28 mouse cellular contexts compared by ENCODE assay signal in the genomic region with DNA sequence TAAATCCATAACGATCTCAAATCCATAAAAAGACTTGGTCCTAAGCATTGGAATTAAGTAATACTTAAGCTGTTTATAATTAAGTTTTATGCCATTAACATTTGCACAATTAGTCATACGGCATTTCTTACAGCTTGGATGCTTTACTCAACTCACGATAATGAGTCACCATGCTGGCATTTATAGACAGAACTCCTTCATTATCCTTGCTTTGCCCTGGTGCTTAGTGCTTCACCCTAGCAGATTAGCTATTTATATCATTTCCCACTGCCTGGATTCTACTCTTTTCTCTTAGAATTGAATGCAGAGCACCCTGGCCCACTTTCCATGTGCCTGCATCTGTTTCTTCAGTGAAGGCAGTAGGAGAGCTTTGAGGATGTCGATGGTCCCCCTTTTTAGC. TPM values are rescaled to one million over a fixed set of nuclear protein-coding genes. Genes with fewer than 3 reads are reported as not detected.
DNase-seq lines count a peak whose midpoint lies in the region; ATAC-seq and TF ChIP-seq lines count a peak whose summit lies in the region.
"Had no signal": no experiment of that assay in that cellular context is flagged by ENCODE, and none has a peak within 500 bp of the region (broad histone marks: within the 10 kb centered on the region; RNA-seq: fewer than 3 reads in every experiment).

No protein-coding gene starts in this region.

- no peaks in the 10 kb centered on the region for H3K4me1 ChIP-seq in midbrain, embryonic 15.5 days
- H3K4me1 ChIP-seq: hindbrain, embryonic 13.5 days; limb, embryonic 15.5 days; neural tube, embryonic 12.5 days had no signal

- H3K4me2 ChIP-seq in midbrain, embryonic 15.5 days: no peak overlapping the region
- H3K4me2 ChIP-seq: hindbrain, embryonic 13.5 days; limb, embryonic 15.5 days; neural tube, embryonic 12.5 days had no signal

- intact Hi-C loops in heart, postnatal 14 days (cut with DNase I): no loop called here

- H3K36me3 ChIP-seq in macrophage (ENCODE audit: inconsistent target): no peaks in the 10 kb centered on the region
- H3K36me3 ChIP-seq in midbrain, embryonic 15.5 days (replicated peaks): no peaks in the 10 kb centered on the region
- H3K36me3 ChIP-seq: hindbrain, embryonic 13.5 days; limb, embryonic 15.5 days; neural tube, embryonic 12.5 days had no signal

- H3K9me3 ChIP-seq in midbrain, embryonic 15.5 days: no peaks in the 10 kb centered on the region
- H3K9me3 ChIP-seq: hindbrain, embryonic 13.5 days; limb, embryonic 15.5 days; neural tube, embryonic 12.5 days had no signal

- H3K4me3 ChIP-seq in layer of hippocampus, adult 2 months: no peak overlapping the region
- no peak overlapping the region for H3K4me3 ChIP-seq in macrophage (ENCODE audit: inconsistent target)
- H3K4me3 ChIP-seq in midbrain, embryonic 15.5 days: no peak overlapping the region
- H3K4me3 ChIP-seq: erythroblast, embryonic 14.5 days; hindbrain, embryonic 13.5 days; limb, embryonic 15.5 days; neural tube, embryonic 12.5 days had no signal

- peak overlapping the region; percentile 80 for H3K27ac ChIP-seq in layer of hippocampus, adult 2 months
- peak overlapping the region; percentile 65 for H3K27ac ChIP-seq in macrophage
- H3K27ac ChIP-seq in midbrain, embryonic 15.5 days: no peak overlapping the region
- H3K27ac ChIP-seq: hindbrain, embryonic 13.5 days; limb, embryonic 15.5 days; neural tube, embryonic 12.5 days had no signal

- in situ Hi-C loops in Patski (cut with MboI; ENCODE audit: low pct_unique_long_range_greater_than_20kb): no loop called here

- 73% methylated on average over 4 of the region's 4 CpGs for WGBS in macrophage (ENCODE audit: missing documents)
- WGBS in midbrain, embryonic 15.5 days: 79% methylated on average over 4 of the region's 4 CpGs

- no peaks in the 10 kb centered on the region for H3K27me3 ChIP-seq in Patski
- H3K27me3 ChIP-seq in midbrain, embryonic 15.5 days (replicated peaks): no peaks in the 10 kb centered on the region
- H3K27me3 ChIP-seq: hindbrain, embryonic 13.5 days; limb, embryonic 15.5 days; neural tube, embryonic 12.5 days had no signal

- H3K79me2 ChIP-seq in macrophage (ENCODE audit: inconsistent target): no peaks in the 10 kb centered on the region

- ATAC-seq in Patski: peak; percentile 98
- no peak for ATAC-seq in midbrain, embryonic 15.5 days (replicated peaks)
- ATAC-seq: forebrain, postnatal 0 days; inflammation-experienced regulatory T-cells, adult 6 months had no signal

- POLR2A ChIA-PET in Patski (lab: Charles Lee): interaction anchor here (2.6 kb wide), 1 partner anchor 18 kb away, joined by 11 read pairs; the partner anchor contains the start of gene Cst3

- CTCF ChIA-PET in Patski (lab: Charles Lee): interaction anchor here (1.1 to 14.1 kb wide), 7 partner anchors 11 to 106 kb away, joined by 3 to 330 read pairs (median 4); partner anchors contain the start of gene Cst3

- H3K9ac ChIP-seq in midbrain, embryonic 15.5 days: no peak overlapping the region
- H3K9ac ChIP-seq: forebrain, postnatal 0 days; hindbrain, embryonic 13.5 days; limb, embryonic 15.5 days; liver, postnatal 0 days; neural tube, embryonic 12.5 days had no signal

- no peak for TF ChIP-seq CTCF in layer of hippocampus, adult 2 months (conservative IDR thresholded peaks at IDR 0.05)
- no peak for TF ChIP-seq CTCF in Patski (IDR thresholded peaks at IDR 0.05)

- DNase-seq in heart, adult 11 months: peak; percentile 83
- DNase-seq in heart, postnatal 14 days: no peak
- no peak for DNase-seq in layer of hippocampus, adult 2 months (ENCODE audit: low spot score in 2 of 2)
- DNase-seq in layer of hippocampus, postnatal 36 days: no peak
- peak; percentile 59 for DNase-seq in Patski (ENCODE audit: low read depth, low spot score)
- DNase-seq in cerebellum, adult 11 months: no peak
- DNase-seq: adrenal gland, postnatal 36 days; cerebellum, adult 9-10 months; forebrain, postnatal 0 days; kidney, adult 8-10 months; kidney, postnatal 14 days; liver, postnatal 0 days; thymus, postnatal 36 days had no signal

RNA-seq across cellular contexts. Expression of gene 9230104L09Rik, which starts 7.3 kb away (rescaled TPM):
- 1 to 10 TPM in 1 of 2 experiments, under 1 TPM in 1; 0.78 to 1.1 TPM for total RNA-seq in heart, postnatal 14 days (2021)
- total RNA-seq in layer of hippocampus, adult 2 months (2021): not detected
- total RNA-seq in layer of hippocampus, postnatal 36 days (2021): not detected
- not detected for polyA plus RNA-seq in Patski (2021)
- not detected for total RNA-seq in macrophage (2018; cell fraction: chromatin; rRNA removed)
- not detected for total RNA-seq in macrophage (2018; cell fraction: cytosol; rRNA removed)
- total RNA-seq in macrophage (2018; cell fraction: nucleus; rRNA removed): not detected
- not detected in 3 replicates for polyA plus RNA-seq in macrophage (2018)
- not detected in 2 replicates for polyA plus RNA-seq in midbrain, embryonic 15.5 days (2015; fragmentation: Nextera tagmentation; extraction: Ambion mirVana)
- total RNA-seq: layer of hippocampus, adult 8-10 months; left cerebral cortex, adult 18-20 months; left cerebral cortex, postnatal 36 days had no signal
- polyA plus RNA-seq: cortical plate, adult 2 months; embryonic facial prominence, embryonic 11.5 days; erythroblast, embryonic 14.5 days; forebrain, postnatal 0 days; hindbrain, embryonic 13.5 days; inflammation-experienced regulatory T-cells, adult 6 months; limb, embryonic 15.5 days; liver, postnatal 0 days; neural tube, embryonic 12.5 days; small intestine, adult 2 months had no signal

RNA-seq across cellular contexts. Expression of gene Cst3, which starts 18.0 kb away (rescaled TPM):
- total RNA-seq in heart, postnatal 14 days (2021): 100 to 1,000 TPM; 853 to 872 TPM
- 1,000 to 10,000 TPM; 2,176 to 2,304 TPM for total RNA-seq in layer of hippocampus, adult 2 months (2021)
- total RNA-seq in layer of hippocampus, postnatal 36 days (2021): 1,000 to 10,000 TPM; 2,172 to 2,182 TPM
- polyA plus RNA-seq in Patski (2021) (1,093 TPM), macrophage (2018) (941 to 1,840 TPM (median 1,489 TPM) in 3 replicates)
- 100 to 1,000 TPM in 1 of 26 experiments, 10 to 100 TPM in 24, 1 to 10 TPM in 1; 7.2 to 114 (median 16.0) TPM for total RNA-seq in macrophage (2018; cell fraction: chromatin; rRNA removed)
- total RNA-seq in macrophage (2018; cell fraction: cytosol; rRNA removed): 1,000 to 10,000 TPM in 10 of 26 experiments, 100 to 1,000 TPM in 16; 631 to 1,264 (median 852) TPM
- 100 to 1,000 TPM in 25 of 26 experiments, 10 to 100 TPM in 1; 82.5 to 379 (median 261) TPM for total RNA-seq in macrophage (2018; cell fraction: nucleus; rRNA removed)
- polyA plus RNA-seq in midbrain, embryonic 15.5 days (2015; fragmentation: Nextera tagmentation; extraction: Ambion mirVana): 514 and 563 TPM in 2 replicates

RNA-seq across cellular contexts. Expression of gene Cst9, which starts 22.6 kb away (rescaled TPM):
- total RNA-seq in heart, postnatal 14 days (2021): 1 to 10 TPM; 2.5 to 4.0 TPM
- total RNA-seq in layer of hippocampus, adult 2 months (2021): not detected
- total RNA-seq in layer of hippocampus, postnatal 36 days (2021): not detected
- not detected for polyA plus RNA-seq in Patski (2021)
- total RNA-seq in macrophage (2018; cell fraction: chromatin; rRNA removed): not detected
- not detected for total RNA-seq in macrophage (2018; cell fraction: cytosol; rRNA removed)
- not detected for total RNA-seq in macrophage (2018; cell fraction: nucleus; rRNA removed)
- polyA plus RNA-seq in macrophage (2018): not detected in 3 replicates
- not detected in 2 replicates for polyA plus RNA-seq in midbrain, embryonic 15.5 days (2015; fragmentation: Nextera tagmentation; extraction: Ambion mirVana)
- total RNA-seq: adrenal gland, postnatal 36 days; forebrain, postnatal 0 days; gastrocnemius, adult 8-10 months; layer of hippocampus, adult 8-10 months; left cerebral cortex, adult 18-20 months; left cerebral cortex, postnatal 36 days had no signal
- polyA plus RNA-seq: cortical plate, adult 2 months; embryonic facial prominence, embryonic 11.5 days; erythroblast, embryonic 14.5 days; forebrain, postnatal 0 days; hindbrain, embryonic 13.5 days; inflammation-experienced regulatory T-cells, adult 6 months; limb, embryonic 15.5 days; neural tube, embryonic 12.5 days; small intestine, adult 2 months had no signal

RNA-seq across cellular contexts. Expression of gene Cst13, which starts 37.6 kb away (rescaled TPM):
- total RNA-seq in heart, postnatal 14 days (2021): not detected
- total RNA-seq in layer of hippocampus, adult 2 months (2021): not detected
- not detected for total RNA-seq in layer of hippocampus, postnatal 36 days (2021)
- polyA plus RNA-seq in Patski (2021): not detected
- not detected for total RNA-seq in macrophage (2018; cell fraction: chromatin; rRNA removed)
- not detected for total RNA-seq in macrophage (2018; cell fraction: cytosol; rRNA removed)
- not detected for total RNA-seq in macrophage (2018; cell fraction: nucleus; rRNA removed)
- not detected in 3 replicates for polyA plus RNA-seq in macrophage (2018)
- not detected in 2 replicates for polyA plus RNA-seq in midbrain, embryonic 15.5 days (2015; fragmentation: Nextera tagmentation; extraction: Ambion mirVana)
- total RNA-seq: adrenal gland, postnatal 36 days; forebrain, postnatal 0 days; gastrocnemius, adult 8-10 months; layer of hippocampus, adult 8-10 months; left cerebral cortex, adult 18-20 months; left cerebral cortex, postnatal 36 days had no signal
- polyA plus RNA-seq: cortical plate, adult 2 months; embryonic facial prominence, embryonic 11.5 days; erythroblast, embryonic 14.5 days; forebrain, postnatal 0 days; heart, embryonic 14.5 days; hindbrain, embryonic 13.5 days; inflammation-experienced regulatory T-cells, adult 6 months; limb, embryonic 15.5 days; liver, postnatal 0 days; neural tube, embryonic 12.5 days; small intestine, adult 2 months had no signal

RNA-seq across cellular contexts. Expression of gene Cst8, which starts 58.9 kb away (rescaled TPM):
- not detected for total RNA-seq in heart, postnatal 14 days (2021)
- total RNA-seq in layer of hippocampus, adult 2 months (2021): not detected
- total RNA-seq in layer of hippocampus, postnatal 36 days (2021): not detected
- polyA plus RNA-seq in Patski (2021) (not detected), macrophage (2018) (not detected in 3 replicates)
- not detected for total RNA-seq in macrophage (2018; cell fraction: chromatin; rRNA removed)
- total RNA-seq in macrophage (2018; cell fraction: cytosol; rRNA removed): not detected
- total RNA-seq in macrophage (2018; cell fraction: nucleus; rRNA removed): not detected
- not detected in 2 replicates for polyA plus RNA-seq in midbrain, embryonic 15.5 days (2015; fragmentation: Nextera tagmentation; extraction: Ambion mirVana)
- total RNA-seq: forebrain, postnatal 0 days; gastrocnemius, adult 8-10 months; layer of hippocampus, adult 8-10 months; left cerebral cortex, adult 18-20 months; left cerebral cortex, postnatal 36 days had no signal
- polyA plus RNA-seq: cortical plate, adult 2 months; embryonic facial prominence, embryonic 11.5 days; erythroblast, embryonic 14.5 days; forebrain, postnatal 0 days; heart, embryonic 14.5 days; hindbrain, embryonic 13.5 days; inflammation-experienced regulatory T-cells, adult 6 months; limb, embryonic 15.5 days; neural tube, embryonic 12.5 days; small intestine, adult 2 months had no signal

Comparison
In these comparisons a context has a peak if more than half of its experiments do, and no peak if none do; other contexts are left out.
1. DNase-seq: peak in heart, adult 11 months (single experiment) and Patski (single experiment); none in heart, postnatal 14 days (0 of 2), layer of hippocampus, adult 2 months (0 of 2), layer of hippocampus, postnatal 36 days (0 of 2) and cerebellum, adult 11 months (single experiment).